Mouse (Mus musculus) heart, embryonic 12.5 days (tissue): ENCODE data around the gene Wiz. TPM values are rescaled to one million over a fixed set of nuclear protein-coding genes. Genes with fewer than 3 reads are reported as not detected.

Source experiments
- ATAC-seq: fragments of 200-750 bp; cut with Nextera tagmentation; 2 replicates; pipeline ENCODE4 v1.8.0; 2017; ENCODE audit warnings: moderate TSS enrichment, moderate library complexity; ENCODE audit not compliant: insufficient number of reproducible peaks, low FRiP score
- H3K27ac ChIP-seq: fragments of 300-500 bp; sonication (generic); 2 replicates; pipeline ENCODE4 v1.5.1; 2016; ENCODE audit warnings: mild to moderate bottlenecking, moderate library complexity; ENCODE audit not compliant: poor library complexity, severe bottlenecking
- H3K27me3 ChIP-seq: fragments of 300-500 bp; sonication (generic); replicated peaks from 2 replicates; pipeline ENCODE4 v1.6.1; 2016; ENCODE audit warnings: mild to moderate bottlenecking, moderate library complexity
- H3K36me3 ChIP-seq: fragments of 300-500 bp; sonication (generic); 2 replicates; pipeline ENCODE4 v1.6.1; 2016; ENCODE audit warnings: mild to moderate bottlenecking, moderate library complexity
- H3K4me1 ChIP-seq: fragments of 300-500 bp; sonication (generic); replicated peaks from 2 replicates; pipeline ENCODE4 v1.6.1; 2016; ENCODE audit warnings: mild to moderate bottlenecking
- H3K4me2 ChIP-seq: fragments of 300-500 bp; sonication (generic); 2 replicates; pipeline ENCODE4 v1.6.1; 2016; ENCODE audit warnings: mild to moderate bottlenecking, moderate library complexity
- H3K4me3 ChIP-seq: fragments of 300-500 bp; sonication (generic); 2 replicates; pipeline ENCODE4 v1.5.1; 2016; ENCODE audit warnings: mild to moderate bottlenecking
- H3K9ac ChIP-seq: fragments of 300-500 bp; sonication (generic); 2 replicates; pipeline ENCODE4 v1.6.1; 2016; ENCODE audit warnings: mild to moderate bottlenecking, moderate library complexity
- H3K9me3 ChIP-seq: fragments of 300-500 bp; sonication (generic); replicated peaks from 2 replicates; pipeline ENCODE4 v1.6.1; 2016; ENCODE audit warnings: mild to moderate bottlenecking, moderate library complexity
- WGBS: fragments of 180-500 bp; shearing (Covaris S2); methylation state at CpG from one replicate; pipeline ENCODE4 v1.1.7; 2016; 5-methylcytosine and 5-hydroxymethylcytosine counted together
- microRNA-seq: library from miRNA; unstranded; fragments of <30 nt; microRNA quantifications from one replicate; pipeline ENCODE4, GENCODE M21; 2017
- polyA plus RNA-seq: library from polyadenylated mRNA; unstranded; fragments of >200 nt; fragmentation: Nextera tagmentation; extraction: Ambion mirVana; gene quantifications from 2 replicates; pipeline ENCODE4 v1.2.1, GENCODE M21; 2016

Wiz gene
- polyA plus RNA-seq, 1 experiment from 2014 or later: 23.7 TPM

DNA sequence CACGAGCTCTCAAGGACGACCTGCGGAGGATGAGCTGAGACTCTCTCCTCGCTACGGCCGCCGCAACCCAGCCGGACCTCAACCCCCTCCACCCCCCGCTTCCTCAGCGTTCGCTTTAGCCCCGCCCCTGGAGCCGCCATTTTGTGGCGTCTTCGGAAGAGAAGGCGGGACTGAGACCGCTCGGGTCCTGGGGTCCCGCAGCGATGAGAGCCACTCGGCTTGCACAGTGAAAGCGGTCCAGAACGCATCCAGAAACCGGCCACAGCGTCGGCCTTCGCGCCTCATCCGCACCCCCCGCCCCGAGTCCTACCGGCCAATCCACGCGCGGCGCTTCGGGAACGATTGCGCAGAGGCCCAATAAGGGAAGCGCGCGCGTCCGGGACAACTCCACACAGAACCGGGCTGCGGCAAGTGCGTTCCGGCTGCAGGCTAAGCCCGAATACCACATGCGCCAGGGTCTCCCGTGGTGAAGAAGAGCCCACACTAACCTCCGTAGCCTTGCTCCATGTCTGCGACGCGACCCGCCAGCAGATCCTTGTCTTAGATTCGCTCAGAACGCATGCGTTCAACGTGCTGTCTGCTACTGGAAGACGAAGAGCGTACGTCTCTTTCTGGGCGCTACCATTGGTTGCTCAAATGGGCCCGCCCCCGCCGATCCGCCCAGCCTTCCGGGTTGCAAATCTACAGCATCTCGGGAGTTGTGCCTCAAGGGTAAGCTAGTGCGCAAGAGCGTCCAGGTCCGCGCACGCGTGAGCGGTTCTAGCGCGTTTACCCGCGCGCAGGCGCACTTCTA is 68.4 kb downstream of the Wiz start, which contains the start of gene Akap8:
TSS of gene Akap8 (minus strand) at position 642 of the 793 bp plus-strand sequence.
- Histone ChIP-seq H3K4me1 (peaks cover 28% of the 10 kb centered on the region), H3K4me2 (peak within 1 kb of the TSS; percentile 95), H3K4me3 (peak within 1 kb of the TSS; percentile 92), H3K36me3 (peaks cover 49% of the 10 kb centered on the region), H3K9ac (peak within 1 kb of the TSS; percentile 93), H3K27me3 (no peaks in the 10 kb centered on the region), H3K27ac (peak within 1 kb of the TSS; percentile 96), H3K9me3 (no peaks in the 10 kb centered on the region)
- ATAC-seq: peak; percentile 97
- under 1% methylated on average over 83 of the region's 83 CpGs for WGBS

DNA sequence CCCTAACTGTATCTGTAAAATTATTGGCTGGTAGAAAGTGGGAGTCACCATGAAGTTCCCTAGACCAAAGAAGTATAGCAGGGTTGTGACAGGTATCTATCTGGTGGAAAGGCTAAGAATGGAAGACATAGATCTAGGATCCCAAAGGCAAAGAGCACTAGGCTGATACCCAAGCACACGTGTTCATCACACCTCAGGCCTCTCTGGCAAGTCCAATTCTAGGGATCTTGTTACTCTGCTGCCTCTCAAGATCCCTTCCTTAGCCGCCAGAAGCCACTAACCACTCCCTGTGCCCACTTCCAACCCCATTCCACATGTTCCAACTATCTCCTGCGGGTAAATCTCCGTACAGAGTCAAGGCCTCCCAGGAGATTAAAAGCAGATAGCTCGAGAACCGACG is 69.3 kb downstream of the Wiz start:
- H3K9ac ChIP-seq: peak overlapping the region; percentile 93
- peak overlapping the region; percentile 95 for H3K4me2 ChIP-seq
- peak overlapping the region; percentile 96; the same call in 1 of the 2 replicates for H3K27ac ChIP-seq
- peaks cover 28% of the 10 kb centered on the region for H3K4me1 ChIP-seq
- no peaks in the 10 kb centered on the region for H3K9me3 ChIP-seq
- peak overlapping the region; percentile 92 for H3K4me3 ChIP-seq
- under 1% methylated on average over 7 of the region's 7 CpGs for WGBS
- ATAC-seq: no peak
- no peaks in the 10 kb centered on the region for H3K27me3 ChIP-seq
- peaks cover 52% of the 10 kb centered on the region for H3K36me3 ChIP-seq

DNA sequence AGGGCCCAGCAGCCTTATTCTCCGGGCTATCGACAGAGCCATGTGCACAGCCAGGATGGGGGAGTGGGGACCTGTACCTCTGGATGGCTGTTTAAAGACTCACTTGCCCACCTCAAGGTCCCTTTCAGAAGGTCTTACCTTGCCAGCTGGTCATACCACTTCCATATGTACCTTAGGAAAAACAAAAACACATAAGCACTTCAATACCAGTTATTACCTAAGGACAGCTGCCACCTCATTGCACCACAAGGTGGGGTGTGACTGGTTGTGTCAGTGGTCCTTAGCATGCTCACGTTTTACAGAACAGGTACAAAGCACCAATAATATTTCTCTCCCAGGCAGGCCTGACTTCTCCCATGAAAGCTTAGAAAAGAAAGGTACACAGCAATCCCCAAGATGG is 71.5 kb downstream of the Wiz start:
- H3K27ac ChIP-seq: no peak overlapping the region
- H3K36me3 ChIP-seq: peaks cover 60% of the 10 kb centered on the region
- peaks cover 25% of the 10 kb centered on the region for H3K4me1 ChIP-seq
- no peak for ATAC-seq
- H3K27me3 ChIP-seq: no peaks in the 10 kb centered on the region
- H3K9me3 ChIP-seq: no peaks in the 10 kb centered on the region
- H3K9ac ChIP-seq: no peak overlapping the region
- no peak overlapping the region for H3K4me2 ChIP-seq
- no peak overlapping the region for H3K4me3 ChIP-seq
- 93% methylated on average over 3 of the region's 3 CpGs for WGBS

DNA sequence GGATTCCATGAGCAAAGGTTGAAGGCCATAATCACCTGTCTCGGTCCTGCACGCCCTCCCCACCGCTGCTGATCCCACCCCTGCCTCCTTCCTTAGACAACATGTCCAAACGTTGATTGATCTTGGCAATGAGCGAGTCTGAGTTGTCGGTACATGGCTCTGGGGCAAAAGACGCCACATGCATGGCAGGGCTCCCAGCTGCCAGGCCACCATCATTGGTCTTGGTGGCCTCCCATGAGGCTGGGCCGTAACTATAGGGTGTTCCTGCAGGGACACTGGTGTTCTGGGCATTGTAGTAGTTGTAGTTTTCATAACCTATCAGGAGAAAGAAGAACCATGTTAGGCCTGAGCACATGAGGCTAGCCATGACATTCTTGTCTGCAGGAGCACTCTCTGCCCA is 72.2 kb downstream of the Wiz start:
- Histone ChIP-seq H3K4me3 (no peak overlapping the region), H3K4me1 (peaks cover 18% of the 10 kb centered on the region), H3K27me3 (no peaks in the 10 kb centered on the region), H3K36me3 (peaks cover 66% of the 10 kb centered on the region), H3K9ac (no peak overlapping the region), H3K4me2 (no peak overlapping the region), H3K27ac (no peak overlapping the region), H3K9me3 (no peaks in the 10 kb centered on the region)
- WGBS: 93% methylated on average over 8 of the region's 8 CpGs
- no peak for ATAC-seq

DNA sequence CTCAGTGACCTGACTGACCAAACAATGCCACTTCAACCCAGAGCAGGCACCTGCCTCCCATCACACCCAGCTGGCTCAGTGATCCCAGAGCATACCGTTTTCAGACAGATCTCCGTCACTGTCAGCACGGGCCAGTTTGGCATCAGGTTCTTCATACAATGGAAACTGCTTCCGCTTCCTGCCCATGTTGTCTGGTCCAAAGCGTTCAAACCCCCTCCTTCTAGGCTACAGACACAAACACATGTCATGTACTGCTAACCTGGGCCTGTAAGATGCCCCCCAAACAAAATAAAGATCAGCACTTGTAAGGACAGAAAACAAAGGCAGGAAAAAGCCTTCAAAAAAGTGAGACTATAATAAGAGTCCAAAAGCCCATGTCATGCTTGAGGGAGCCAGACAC is 73.7 kb downstream of the Wiz start:
- Histone ChIP-seq H3K36me3 (peaks cover 81% of the 10 kb centered on the region), H3K9ac (no peak overlapping the region), H3K4me1 (peaks cover 16% of the 10 kb centered on the region), H3K4me3 (no peak overlapping the region), H3K9me3 (no peaks in the 10 kb centered on the region), H3K27ac (no peak overlapping the region), H3K27me3 (no peaks in the 10 kb centered on the region), H3K4me2 (no peak overlapping the region)
- ATAC-seq: no peak
- 95% methylated on average over 5 of the region's 5 CpGs for WGBS

DNA sequence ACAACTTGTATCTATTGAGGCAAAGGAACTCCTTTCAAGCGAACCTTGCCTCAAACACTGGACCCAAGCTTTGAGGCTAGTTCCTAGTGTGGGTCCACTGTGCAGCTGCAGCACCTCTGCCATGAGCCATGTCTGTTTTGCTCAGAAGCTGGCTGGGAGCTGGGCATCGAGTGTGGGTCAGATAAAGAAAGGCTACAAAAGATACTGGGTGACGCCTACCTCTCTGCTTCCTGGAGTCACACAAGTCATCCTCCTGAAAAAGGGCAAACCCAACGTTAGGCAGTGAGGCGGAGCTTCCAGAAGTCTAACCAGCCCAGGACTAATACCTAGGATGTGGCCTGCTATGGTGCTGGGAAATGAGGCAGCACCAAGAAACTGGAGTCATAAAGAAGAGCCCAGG is 75.3 kb downstream of the Wiz start:
- Histone ChIP-seq H3K4me1 (peaks cover 8% of the 10 kb centered on the region), H3K27ac (no peak overlapping the region), H3K9ac (no peak overlapping the region), H3K36me3 (peaks cover 98% of the 10 kb centered on the region), H3K4me2 (no peak overlapping the region), H3K9me3 (no peaks in the 10 kb centered on the region), H3K27me3 (no peaks in the 10 kb centered on the region), H3K4me3 (no peak overlapping the region)
- no peak for ATAC-seq
- WGBS: 71% methylated on average over 5 of the region's 5 CpGs

DNA sequence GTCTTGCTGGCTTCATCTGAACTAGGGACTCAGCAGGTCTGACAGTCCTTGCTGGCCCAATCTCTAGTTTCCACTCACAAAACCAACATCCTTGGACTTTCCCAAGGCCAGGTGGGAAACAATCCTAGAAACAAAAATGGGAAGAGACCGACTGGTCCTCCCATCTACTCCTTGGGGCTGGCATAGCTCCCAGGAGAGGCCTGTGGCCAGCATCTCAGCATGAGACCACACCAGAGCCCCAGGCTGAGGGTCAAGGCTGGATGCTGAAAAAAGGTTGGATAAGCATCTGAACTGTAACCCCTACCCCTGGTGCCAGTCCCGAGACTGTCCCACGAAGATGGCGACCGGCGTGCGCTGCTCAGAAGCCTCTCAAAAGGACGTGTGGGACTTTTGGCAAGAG is 76.4 kb downstream of the Wiz start:
- H3K27me3 ChIP-seq: no peaks in the 10 kb centered on the region
- H3K4me1 ChIP-seq: no peaks in the 10 kb centered on the region
- no peak overlapping the region for H3K4me3 ChIP-seq
- no peak overlapping the region for H3K4me2 ChIP-seq
- H3K9me3 ChIP-seq: no peaks in the 10 kb centered on the region
- WGBS: 98% methylated on average over 8 of the region's 8 CpGs
- no peak for ATAC-seq
- no peak overlapping the region for H3K27ac ChIP-seq
- H3K9ac ChIP-seq: no peak overlapping the region
- peaks cover 98% of the 10 kb centered on the region for H3K36me3 ChIP-seq

DNA sequence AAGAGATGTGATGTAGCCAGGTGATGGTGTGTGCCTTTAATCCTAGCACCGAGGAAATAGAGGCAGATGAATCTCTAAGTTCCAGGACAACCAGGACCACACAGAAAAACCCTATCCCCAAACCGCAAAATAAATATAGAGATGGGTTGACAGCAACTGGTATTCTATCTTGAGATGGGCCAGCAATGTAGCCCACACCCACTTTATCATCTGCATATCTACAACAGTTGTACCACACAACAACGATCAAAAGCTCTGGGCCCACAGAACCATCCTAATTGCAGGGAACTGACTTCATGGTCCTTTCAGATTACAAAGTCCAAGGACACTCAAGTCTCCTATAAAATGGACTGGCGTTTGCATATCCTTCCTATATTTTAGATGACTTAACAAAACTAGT is 81.3 kb downstream of the Wiz start:
- H3K9me3 ChIP-seq: no peaks in the 10 kb centered on the region
- H3K4me1 ChIP-seq: no peaks in the 10 kb centered on the region
- 87% methylated on average over 4 of the region's 4 CpGs for WGBS
- H3K9ac ChIP-seq: no peak overlapping the region
- no peak for ATAC-seq
- no peaks in the 10 kb centered on the region for H3K27me3 ChIP-seq
- no peak overlapping the region for H3K4me2 ChIP-seq
- no peak overlapping the region for H3K27ac ChIP-seq
- H3K36me3 ChIP-seq: peaks cover 96% of the 10 kb centered on the region
- H3K4me3 ChIP-seq: no peak overlapping the region

Small RNA genes within 50 kb of the gene (microRNA-seq; reads per million reads assigned to microRNA genes)
- gene Gm22201: not detected

Other genes starting within 250 kb of the Wiz start
- 8.0 and 10.6 TPM in 2 replicates for gene Notch3, start 222.6 kb downstream of the Wiz start, polyA plus RNA-seq
- gene Ephx3, start 199.9 kb downstream of the Wiz start, polyA plus RNA-seq: 0.09 TPM in 1 of 2 replicates, not detected in the other
- 72.6 and 76.6 TPM in 2 replicates for gene Brd4, start 104.7 kb downstream of the Wiz start, polyA plus RNA-seq
- 85.1 and 88.9 TPM in 2 replicates for gene Akap8, start 68.2 kb downstream of the Wiz start, polyA plus RNA-seq
- gene Akap8l, start 38.8 kb downstream of the Wiz start, polyA plus RNA-seq: 79.4 and 84.6 TPM in 2 replicates
- gene Rasal3, start 14.1 kb upstream of the Wiz start, polyA plus RNA-seq: 0.66 and 0.95 TPM in 2 replicates
- gene Pglyrp2, start 34.7 kb upstream of the Wiz start, polyA plus RNA-seq: not detected in 2 replicates
- 0.26 and 0.42 TPM in 2 replicates for gene Cyp4f39, start 63.3 kb upstream of the Wiz start, polyA plus RNA-seq
- gene Cyp4f17, start 116.6 kb upstream of the Wiz start, polyA plus RNA-seq: 6.1 and 7.1 TPM in 2 replicates
- 18.3 and 19.2 TPM in 2 replicates for gene Cyp4f16, start 147.1 kb upstream of the Wiz start, polyA plus RNA-seq
- not detected in 2 replicates for gene Cyp4f37, start 231.9 kb upstream of the Wiz start, polyA plus RNA-seq